Mouse (Mus musculus): ENCODE results near the gene Bok. TPM values are rescaled to one million over a fixed set of nuclear protein-coding genes. Genes with fewer than 3 reads are reported as not detected.

Gene Bok
- total and polyA plus RNA-seq, 2 experiments from 2014 or later = 25.6 to 50.8 TPM

GRCm38 (mm10) chr1:93721557-93721956, 36.1 kb downstream of the Bok start:
- ATAC-seq (ENCODE audit: insufficient read depth, low read depth) (peak; percentile 48; the same call in 1 of the 2 replicates), DNase-seq (ENCODE audit: low spot score) (no peak)
- no peak overlapping the region for H3K4me3 ChIP-seq (ENCODE audit: low read depth, low read length)
- H3K27me3 ChIP-seq (ENCODE audit: control insufficient read depth, insufficient read depth, low read length) = no peaks in the 10 kb centered on the region
- H3K27ac ChIP-seq (ENCODE audit: low read depth) = no peak overlapping the region
- no peak overlapping the region for H3K9ac ChIP-seq (replicated peaks; ENCODE audit: low read depth, low read length)
- H3K4me1 ChIP-seq (ENCODE audit: control insufficient read depth, insufficient read depth) = peaks cover 10% of the 10 kb centered on the region; the same call in 1 of the 2 replicates
- no peak overlapping the region for H3K4me2 ChIP-seq (ENCODE audit: low read depth, low read length)
- peaks cover 14% of the 10 kb centered on the region for H3K36me3 ChIP-seq (replicated peaks; ENCODE audit: control insufficient read depth, insufficient read depth, low read length)
- no peaks in the 10 kb centered on the region for H3K9me3 ChIP-seq (replicated peaks; ENCODE audit: control insufficient read depth, low read length)
- 50% methylated on average over 7 of the region's 7 CpGs for WGBS
- TF ChIP-seq EP300 (IDR thresholded peaks at IDR 0.05; ENCODE audit: low read depth) (no peak), CTCF (IDR thresholded peaks at IDR 0.05; ENCODE audit: low read depth) (no peak)

DNA sequence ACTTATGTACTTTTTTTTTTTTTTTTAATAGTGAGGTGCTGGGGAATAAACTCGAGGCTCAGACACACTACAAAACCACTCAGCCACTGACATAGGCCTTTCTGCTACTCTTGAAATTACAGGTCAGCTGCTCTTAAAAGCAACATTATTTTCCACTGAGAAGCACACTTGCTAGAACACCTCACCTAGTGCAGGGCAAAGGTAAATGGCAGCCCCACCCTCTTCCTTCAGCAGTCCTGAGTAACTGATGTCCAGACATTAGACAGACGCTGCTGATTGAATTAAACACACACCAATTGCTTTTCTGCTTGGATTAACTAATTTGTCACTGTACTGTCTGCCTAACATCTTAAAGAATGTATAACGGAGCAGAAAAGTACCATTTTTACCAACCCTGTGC, 39.2 kb downstream of the Bok start:
- no peak overlapping the region for H3K4me3 ChIP-seq (ENCODE audit: low read depth, low read length)
- H3K4me1 ChIP-seq (ENCODE audit: control insufficient read depth, insufficient read depth) = peaks cover 7% of the 10 kb centered on the region; the same call in 1 of the 2 replicates
- 81% methylated on average over 3 of the region's 3 CpGs for WGBS
- TF ChIP-seq EP300 (IDR thresholded peaks at IDR 0.05; ENCODE audit: low read depth) (no peak), CTCF (IDR thresholded peaks at IDR 0.05; ENCODE audit: low read depth) (no peak)
- no peaks in the 10 kb centered on the region for H3K9me3 ChIP-seq (replicated peaks; ENCODE audit: control insufficient read depth, low read length)
- H3K4me2 ChIP-seq (ENCODE audit: low read depth, low read length) = no peak overlapping the region
- H3K36me3 ChIP-seq (replicated peaks; ENCODE audit: control insufficient read depth, insufficient read depth, low read length) = peaks cover 14% of the 10 kb centered on the region
- H3K27me3 ChIP-seq (ENCODE audit: control insufficient read depth, insufficient read depth, low read length) = no peaks in the 10 kb centered on the region
- H3K27ac ChIP-seq (ENCODE audit: low read depth) = no peak overlapping the region
- H3K9ac ChIP-seq (replicated peaks; ENCODE audit: low read depth, low read length) = no peak overlapping the region
- ATAC-seq (ENCODE audit: insufficient read depth, low read depth) (no peak), DNase-seq (ENCODE audit: low spot score) (no peak)

DNA sequence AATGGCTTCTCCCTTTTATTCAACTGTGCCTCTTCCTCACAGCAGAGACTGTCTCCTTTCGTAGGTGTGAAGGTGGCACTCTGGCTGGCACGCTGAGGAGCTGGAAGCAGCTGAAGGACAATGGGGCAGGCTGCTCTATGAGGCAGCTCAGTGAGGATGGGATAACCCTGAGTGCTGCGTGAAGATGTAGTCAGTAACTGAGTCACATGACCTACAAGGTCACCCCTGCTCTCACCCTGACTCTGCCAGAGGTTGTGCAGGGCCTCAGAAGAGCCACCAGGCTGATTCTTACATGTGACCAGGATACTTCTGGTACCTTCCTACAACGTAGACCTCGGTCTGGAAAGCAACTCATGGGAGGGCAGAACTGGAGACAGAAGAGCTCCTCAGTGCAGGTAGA, 40.2 kb downstream of the Bok start:
- Histone ChIP-seq H3K27me3 (ENCODE audit: control insufficient read depth, insufficient read depth, low read length) (no peaks in the 10 kb centered on the region), H3K4me2 (ENCODE audit: low read depth, low read length) (no peak overlapping the region), H3K36me3 (replicated peaks; ENCODE audit: control insufficient read depth, insufficient read depth, low read length) (peaks cover 14% of the 10 kb centered on the region), H3K27ac (ENCODE audit: low read depth) (no peak overlapping the region), H3K9ac (replicated peaks; ENCODE audit: low read depth, low read length) (no peak overlapping the region), H3K9me3 (replicated peaks; ENCODE audit: control insufficient read depth, low read length) (no peaks in the 10 kb centered on the region), H3K4me3 (ENCODE audit: low read depth, low read length) (no peak overlapping the region), H3K4me1 (ENCODE audit: control insufficient read depth, insufficient read depth) (peaks cover 6% of the 10 kb centered on the region; the same call in 1 of the 2 replicates)
- no peak for DNase-seq (ENCODE audit: low spot score)
- no peak for TF ChIP-seq CTCF (IDR thresholded peaks at IDR 0.05; ENCODE audit: low read depth)
- TF ChIP-seq EP300 (IDR thresholded peaks at IDR 0.05; ENCODE audit: low read depth) = no peak
- 0 out of 2 replicates have a peak, but pooled peaks have one; percentile 18 for ATAC-seq (ENCODE audit: insufficient read depth, low read depth)
- WGBS = 62% methylated on average over 5 of the region's 5 CpGs

GRCm38 (mm10) chr1:93726116-93726515, 40.7 kb downstream of the Bok start:
- TF ChIP-seq EP300 (IDR thresholded peaks at IDR 0.05; ENCODE audit: low read depth) = no peak
- no peak for TF ChIP-seq CTCF (IDR thresholded peaks at IDR 0.05; ENCODE audit: low read depth)
- H3K27me3 ChIP-seq (ENCODE audit: control insufficient read depth, insufficient read depth, low read length) = no peaks in the 10 kb centered on the region
- no peak for DNase-seq (ENCODE audit: low spot score)
- no peak overlapping the region for H3K27ac ChIP-seq (ENCODE audit: low read depth)
- WGBS = 68% methylated on average over 3 of the region's 3 CpGs
- H3K9ac ChIP-seq (replicated peaks; ENCODE audit: low read depth, low read length) = no peak overlapping the region
- 0 out of 2 replicates have a peak, but pooled peaks have one; percentile 11 for ATAC-seq (ENCODE audit: insufficient read depth, low read depth)
- H3K4me3 ChIP-seq (ENCODE audit: low read depth, low read length) = no peak overlapping the region
- H3K9me3 ChIP-seq (replicated peaks; ENCODE audit: control insufficient read depth, low read length) = no peaks in the 10 kb centered on the region
- peaks cover 14% of the 10 kb centered on the region for H3K36me3 ChIP-seq (replicated peaks; ENCODE audit: control insufficient read depth, insufficient read depth, low read length)
- H3K4me2 ChIP-seq (ENCODE audit: low read depth, low read length) = no peak overlapping the region
- peaks cover 8% of the 10 kb centered on the region; the same call in 1 of the 2 replicates for H3K4me1 ChIP-seq (ENCODE audit: control insufficient read depth, insufficient read depth)

GRCm38 (mm10) chr1:93726974-93727373, 41.5 kb downstream of the Bok start:
- no peak overlapping the region for H3K9ac ChIP-seq (replicated peaks; ENCODE audit: low read depth, low read length)
- TF ChIP-seq CTCF (IDR thresholded peaks at IDR 0.05; ENCODE audit: low read depth) (peak; percentile 97), EP300 (IDR thresholded peaks at IDR 0.05; ENCODE audit: low read depth) (no peak)
- H3K27me3 ChIP-seq (ENCODE audit: control insufficient read depth, insufficient read depth, low read length) = no peaks in the 10 kb centered on the region
- no peak overlapping the region for H3K27ac ChIP-seq (ENCODE audit: low read depth)
- ATAC-seq (ENCODE audit: insufficient read depth, low read depth) (peak; percentile 71), DNase-seq (ENCODE audit: low spot score) (peak; percentile 78)
- no peaks in the 10 kb centered on the region for H3K9me3 ChIP-seq (replicated peaks; ENCODE audit: control insufficient read depth, low read length)
- no peak overlapping the region for H3K4me2 ChIP-seq (ENCODE audit: low read depth, low read length)
- no peak overlapping the region for H3K4me3 ChIP-seq (ENCODE audit: low read depth, low read length)
- 55% methylated on average over 3 of the region's 3 CpGs for WGBS
- peaks cover 12% of the 10 kb centered on the region for H3K4me1 ChIP-seq (ENCODE audit: control insufficient read depth, insufficient read depth)
- peaks cover 14% of the 10 kb centered on the region for H3K36me3 ChIP-seq (replicated peaks; ENCODE audit: control insufficient read depth, insufficient read depth, low read length)

- H3K9me3 ChIP-seq (replicated peaks; ENCODE audit: control insufficient read depth, low read length) = no peaks in the 10 kb centered on the region
- no peak overlapping the region for H3K9ac ChIP-seq (replicated peaks; ENCODE audit: low read depth, low read length)
- no peaks in the 10 kb centered on the region for H3K36me3 ChIP-seq (replicated peaks; ENCODE audit: control insufficient read depth, insufficient read depth, low read length)
- TF ChIP-seq CTCF (IDR thresholded peaks at IDR 0.05; ENCODE audit: low read depth) = no peak
- TF ChIP-seq EP300 (IDR thresholded peaks at IDR 0.05; ENCODE audit: low read depth) = no peak
- H3K4me2 ChIP-seq (ENCODE audit: low read depth, low read length) = peak overlapping the region; percentile 37; the same call in 1 of the 2 replicates
- peaks cover 9% of the 10 kb centered on the region for H3K4me1 ChIP-seq (ENCODE audit: control insufficient read depth, insufficient read depth)
- H3K27me3 ChIP-seq (ENCODE audit: control insufficient read depth, insufficient read depth, low read length) = no peaks in the 10 kb centered on the region
- DNase-seq (ENCODE audit: low spot score) (no peak), ATAC-seq (ENCODE audit: insufficient read depth, low read depth) (no peak)
- no peak overlapping the region for H3K4me3 ChIP-seq (ENCODE audit: low read depth, low read length)
- WGBS = 69% methylated on average over 5 of the region's 5 CpGs
- H3K27ac ChIP-seq (ENCODE audit: low read depth) = peak overlapping the region; percentile 23; the same call in 1 of the 2 replicates
Measured at GRCm38 (mm10) chr1:93731103-93731502, 45.6 kb downstream of the Bok start.

Data from heart, postnatal 0 days (tissue).